In genomic region chr10:99353541-99354292, GRCm38 (mm10) we compare ENCODE assay signal across 9 mouse cellular contexts.
DNase-seq lines count a peak whose midpoint lies in the region; ATAC-seq and TF ChIP-seq lines count a peak whose summit lies in the region.
"Had no signal": no experiment of that assay in that cellular context is flagged by ENCODE, and none has a peak within 500 bp of the region (broad histone marks: within the 10 kb centered on the region; RNA-seq: fewer than 3 reads in every experiment).

No protein-coding gene starts in this region.

- H3K36me3 ChIP-seq in forebrain, embryonic 14.5 days (ENCODE audit: control insufficient read depth, insufficient read depth, low read length): no peaks in the 10 kb centered on the region
- H3K36me3 ChIP-seq in forebrain, embryonic 10.5 days (replicated peaks): no peaks in the 10 kb centered on the region
- H3K36me3 ChIP-seq in C2C12 (ENCODE audit: control insufficient read depth, insufficient read depth): no peaks in the 10 kb centered on the region
- no peaks in the 10 kb centered on the region for H3K36me3 ChIP-seq in neural tube, embryonic 15.5 days
- H3K36me3 ChIP-seq in liver, embryonic 12.5 days: no peaks in the 10 kb centered on the region

- no peak overlapping the region for H3ac ChIP-seq in C2C12 (ENCODE audit: control insufficient read depth, insufficient read length, low read depth)

- H3K27ac ChIP-seq in forebrain, embryonic 14.5 days (ENCODE audit: low read depth, low read length): no peak overlapping the region
- H3K27ac ChIP-seq in forebrain, embryonic 10.5 days: no peak overlapping the region
- no peak overlapping the region for H3K27ac ChIP-seq in neural tube, embryonic 15.5 days (replicated peaks)
- H3K27ac ChIP-seq in liver, embryonic 12.5 days: no peak overlapping the region

- peak; percentile 13 for DNase-seq in forebrain, embryonic 14.5 days (ENCODE audit: low spot score)
- no peak for DNase-seq in forebrain, embryonic 10.5 days (ENCODE audit: extremely low spot score, low spot score)
- DNase-seq in kidney, postnatal 25 days: peak; percentile 44 to 52
- DNase-seq in cerebellum, adult 11 months: no peak

- WGBS in forebrain, embryonic 14.5 days: 39% methylated on average over 18 of the region's 18 CpGs
- WGBS in forebrain, embryonic 10.5 days: 62% methylated on average over 18 of the region's 18 CpGs
- WGBS in neural tube, embryonic 15.5 days: 11% methylated on average over 18 of the region's 18 CpGs
- WGBS in liver, embryonic 12.5 days (ENCODE audit: insufficient replicate concordance): 63% methylated on average over 18 of the region's 18 CpGs

- 0 out of 2 replicates have a peak, but pooled peaks have one; percentile 12 for ATAC-seq in forebrain, embryonic 14.5 days
- ATAC-seq in common myeloid progenitor, adult 5-6 weeks (replicated peaks; ENCODE audit: low read depth, poor library complexity, severe bottlenecking): peak; percentile 34
- ATAC-seq in neural tube, embryonic 15.5 days (ENCODE audit: low FRiP score): no peak
- no peak for ATAC-seq in liver, embryonic 12.5 days

- H3K4me1 ChIP-seq in forebrain, embryonic 14.5 days (ENCODE audit: control insufficient read depth, insufficient read depth, low read length): peaks cover 2% of the 10 kb centered on the region; the same call in 1 of the 2 replicates
- H3K4me1 ChIP-seq in forebrain, embryonic 10.5 days: peaks cover 15% of the 10 kb centered on the region
- H3K4me1 ChIP-seq in neural tube, embryonic 15.5 days: peaks cover 8% of the 10 kb centered on the region
- H3K4me1 ChIP-seq in liver, embryonic 12.5 days: no peaks in the 10 kb centered on the region

- H3K4me3 ChIP-seq in forebrain, embryonic 14.5 days (ENCODE audit: low read depth, low read length): no peak overlapping the region
- H3K4me3 ChIP-seq in forebrain, embryonic 10.5 days: no peak overlapping the region
- H3K4me3 ChIP-seq in C2C12 (ENCODE audit: insufficient read depth, poor library complexity, severe bottlenecking): no peak overlapping the region
- peak overlapping the region; percentile 27 for H3K4me3 ChIP-seq in neural tube, embryonic 15.5 days (replicated peaks)
- no peak overlapping the region for H3K4me3 ChIP-seq in liver, embryonic 12.5 days

- no peaks in the 10 kb centered on the region for H3K79me3 ChIP-seq in C2C12 (ENCODE audit: low read depth)

- H3K79me2 ChIP-seq in C2C12 (ENCODE audit: control insufficient read depth, insufficient read depth): no peaks in the 10 kb centered on the region

- no peak for TF ChIP-seq CTCF in C2C12 (IDR thresholded peaks at IDR 0.05; ENCODE audit: control insufficient read depth, insufficient read depth, insufficient read length)

- H3K4me2 ChIP-seq in forebrain, embryonic 14.5 days (ENCODE audit: low read length): no peak overlapping the region
- H3K4me2 ChIP-seq in neural tube, embryonic 15.5 days: peak overlapping the region; percentile 54
- H3K4me2 ChIP-seq in liver, embryonic 12.5 days: no peak overlapping the region

- no peaks in the 10 kb centered on the region for H3K27me3 ChIP-seq in forebrain, embryonic 14.5 days (replicated peaks; ENCODE audit: control insufficient read depth, insufficient read depth, low read length)
- no peaks in the 10 kb centered on the region; the same call in 1 of the 2 replicates for H3K27me3 ChIP-seq in forebrain, embryonic 10.5 days (ENCODE audit: poor library complexity, severe bottlenecking)
- H3K27me3 ChIP-seq in C2C12 (ENCODE audit: control insufficient read depth, insufficient read depth, insufficient read length): no peaks in the 10 kb centered on the region
- no peaks in the 10 kb centered on the region for H3K27me3 ChIP-seq in neural tube, embryonic 15.5 days (replicated peaks)
- H3K27me3 ChIP-seq in liver, embryonic 12.5 days (replicated peaks): no peaks in the 10 kb centered on the region
- H3K27me3 ChIP-seq: CH12.LX had no signal

- no peak overlapping the region for H3K9ac ChIP-seq in forebrain, embryonic 14.5 days (ENCODE audit: low read length)
- no peak overlapping the region; the same call in 1 of the 2 replicates for H3K9ac ChIP-seq in neural tube, embryonic 15.5 days (replicated peaks)
- H3K9ac ChIP-seq in liver, embryonic 12.5 days: no peak overlapping the region

- no peaks in the 10 kb centered on the region for H3K9me3 ChIP-seq in forebrain, embryonic 14.5 days (replicated peaks; ENCODE audit: control insufficient read depth, low read length)
- H3K9me3 ChIP-seq in forebrain, embryonic 10.5 days: no peaks in the 10 kb centered on the region
- no peaks in the 10 kb centered on the region for H3K9me3 ChIP-seq in neural tube, embryonic 15.5 days (replicated peaks)
- no peaks in the 10 kb centered on the region for H3K9me3 ChIP-seq in liver, embryonic 12.5 days (replicated peaks)

TF ChIP-seq in C2C12, 6 proteins besides CTCF, POLR2A, EP300 and RAD21:
- TF ChIP-seq MYOD1 (IDR thresholded peaks at IDR 0.05; ENCODE audit: control insufficient read depth, insufficient read length, low read depth): peak; percentile 60
- peak; percentile 59 for TF ChIP-seq USF1 (IDR thresholded peaks at IDR 0.05; ENCODE audit: low read depth)
- TF ChIP-seq MYOG (IDR thresholded peaks at IDR 0.05; ENCODE audit: control insufficient read depth, extremely low read depth, insufficient read length): no peak
- TF ChIP-seq MAX (IDR thresholded peaks at IDR 0.05): peak; percentile 63
- TF ChIP-seq FOSL1 (IDR thresholded peaks at IDR 0.05; ENCODE audit: insufficient read depth, low read length, poor library complexity, severe bottlenecking): peak; percentile 90
- TF ChIP-seq CEBPB (IDR thresholded peaks at IDR 0.05; ENCODE audit: low read depth): peak; percentile 87
TF ChIP-seq in C2C12: peak in this region for 5.

Comparison
In these comparisons a context has a peak if more than half of its experiments do, and no peak if none do; other contexts are left out.
1. DNase-seq: peak in forebrain, embryonic 14.5 days (single experiment) and kidney, postnatal 25 days (2 of 2); none in forebrain, embryonic 10.5 days (single experiment) and cerebellum, adult 11 months (single experiment).
2. ATAC-seq: peak in forebrain, embryonic 14.5 days (single experiment) and common myeloid progenitor, adult 5-6 weeks (single experiment); none in neural tube, embryonic 15.5 days (single experiment) and liver, embryonic 12.5 days (single experiment).